Mouse (Mus musculus) fat pad, adult 2 months (tissue): ENCODE results near the gene Tcea3.

Experiments
- DNase-seq: peaks from one replicate; pipeline ENCODE4 v3.0.0-alpha.2; 2011; ENCODE audit warnings: low read depth, low spot score; ENCODE audit errors: extremely low read depth

Gene Tcea3

GRCm38 (mm10) chr4:136270648-136271047 is 23.1 kb downstream of the Tcea3 start:
- DNase-seq = no peak

DNA sequence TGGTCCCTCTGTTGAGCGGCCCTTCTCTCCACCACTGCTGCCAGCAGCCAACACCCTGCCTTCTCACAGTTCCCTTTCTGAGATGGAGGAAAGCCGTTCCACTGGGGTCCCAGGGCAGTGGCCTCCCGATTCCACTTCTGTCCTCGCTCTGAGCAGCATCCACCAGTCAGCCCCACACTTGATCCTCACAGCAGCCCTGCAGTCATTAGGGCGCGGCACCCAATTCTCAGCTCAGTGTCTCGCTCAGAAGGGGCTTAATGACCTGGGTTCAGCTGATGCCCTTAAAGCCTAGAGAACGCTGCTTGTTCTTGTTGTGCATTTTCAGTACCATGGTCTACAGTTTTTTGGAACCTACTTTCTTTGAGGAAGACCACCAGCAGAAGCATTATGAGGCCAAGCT is 33.6 kb downstream of the Tcea3 start:
- no peak for DNase-seq

DNA sequence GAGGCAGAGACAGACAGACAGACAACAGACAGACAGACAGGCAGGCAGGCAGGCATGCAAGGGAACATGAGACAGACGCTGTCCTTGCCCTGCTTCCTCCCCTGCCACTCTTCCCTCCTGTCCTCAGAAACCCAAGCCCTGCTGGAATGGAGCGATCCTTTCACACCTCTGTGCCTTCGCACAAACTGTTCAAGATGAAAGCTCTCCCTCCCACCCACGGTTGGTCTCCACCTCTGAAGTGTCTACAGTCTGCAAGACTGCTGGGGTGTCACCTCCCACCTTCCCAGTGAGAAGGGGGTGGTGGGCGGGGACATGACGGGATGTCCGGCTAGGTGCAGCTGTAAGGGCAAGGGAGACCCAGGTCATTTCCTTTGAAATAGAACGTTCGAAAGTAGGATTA is 34.1 kb downstream of the Tcea3 start:
- DNase-seq = no peak

- DNase-seq = no peak
These were observed 35.3 kb downstream of the Tcea3 start for GRCm38 (mm10) chr4:136282621-136283480.

DNA sequence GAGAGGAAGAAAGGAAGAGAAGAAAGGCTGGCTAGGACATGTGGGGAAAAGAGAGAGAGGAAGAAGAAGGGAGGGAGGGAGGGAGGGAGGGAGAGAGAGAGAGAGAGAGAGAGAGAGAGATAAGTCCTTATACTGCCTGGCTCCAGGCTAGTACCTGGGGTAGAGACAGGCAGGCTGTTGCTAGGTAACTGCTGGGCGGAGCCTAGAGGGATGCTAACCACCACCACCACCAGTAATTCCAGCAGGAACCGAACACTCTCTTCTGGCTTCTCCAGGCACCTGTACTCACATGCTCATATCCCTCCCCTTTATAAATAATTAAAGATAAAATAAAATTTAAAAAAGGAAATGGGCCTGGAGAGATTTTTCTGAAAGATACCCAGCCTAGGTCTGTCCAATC is 36.3 kb downstream of the Tcea3 start:
- DNase-seq = no peak

GRCm38 (mm10) chr4:136284455-136284854 is 36.9 kb downstream of the Tcea3 start, which contains the start of gene Zfp46:
TSS of gene Zfp46 (plus strand) at chr4:136284683.
- no peak for DNase-seq

DNA sequence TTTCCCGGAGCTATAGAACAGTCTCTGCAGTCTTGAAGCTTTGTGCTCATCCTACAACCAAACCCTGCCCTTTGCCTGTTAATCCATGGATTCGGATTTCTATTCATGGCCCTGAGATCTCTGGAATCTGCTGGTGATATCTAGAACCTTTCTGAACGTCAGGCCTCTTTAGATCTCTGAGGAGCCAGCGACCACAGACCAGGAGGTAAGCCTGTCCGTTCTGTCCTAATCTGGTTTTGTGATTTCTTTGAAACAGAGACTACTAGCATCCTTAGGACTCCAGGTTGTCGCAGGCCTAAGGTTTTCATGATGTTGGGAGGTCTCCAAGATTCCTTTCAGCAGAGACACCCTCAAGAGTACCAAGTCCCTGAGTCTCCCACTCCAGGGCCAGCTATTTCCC is 37.4 kb downstream of the Tcea3 start:
- no peak for DNase-seq

GRCm38 (mm10) chr4:136285348-136285810 is 37.9 kb downstream of the Tcea3 start:
- peak; percentile 78 for DNase-seq

DNA sequence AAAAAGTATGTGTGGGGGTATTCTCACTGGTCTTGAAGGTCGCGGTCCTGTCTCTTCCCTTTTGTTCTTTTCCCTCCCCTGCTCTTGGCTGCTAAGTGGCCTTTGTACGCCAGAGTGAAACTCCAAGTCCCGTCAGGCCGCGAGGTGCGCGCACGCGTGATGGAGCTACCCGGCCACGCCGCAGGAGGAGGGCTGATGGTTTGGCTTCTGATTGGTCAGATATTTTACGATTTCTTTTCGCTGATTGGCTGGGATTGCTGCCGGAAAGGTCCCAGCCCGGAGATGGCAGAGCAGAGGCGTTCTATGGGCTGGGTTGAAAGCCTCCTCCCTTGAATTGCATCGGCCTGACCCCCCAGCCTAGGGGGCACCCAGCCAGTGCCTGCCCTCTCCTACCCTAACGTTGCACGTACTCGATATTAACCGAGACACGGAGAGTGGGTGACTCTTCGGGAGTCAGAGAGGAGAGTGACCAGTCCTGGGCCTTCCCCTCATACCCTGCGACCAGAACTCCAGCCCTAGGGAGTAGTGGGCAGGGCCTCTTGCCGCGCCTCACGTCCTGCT is 38.4 kb downstream of the Tcea3 start:
- peak; percentile 83 for DNase-seq

GRCm38 (mm10) chr4:136289918-136290780 is 42.6 kb downstream of the Tcea3 start:
- no peak for DNase-seq

DNA sequence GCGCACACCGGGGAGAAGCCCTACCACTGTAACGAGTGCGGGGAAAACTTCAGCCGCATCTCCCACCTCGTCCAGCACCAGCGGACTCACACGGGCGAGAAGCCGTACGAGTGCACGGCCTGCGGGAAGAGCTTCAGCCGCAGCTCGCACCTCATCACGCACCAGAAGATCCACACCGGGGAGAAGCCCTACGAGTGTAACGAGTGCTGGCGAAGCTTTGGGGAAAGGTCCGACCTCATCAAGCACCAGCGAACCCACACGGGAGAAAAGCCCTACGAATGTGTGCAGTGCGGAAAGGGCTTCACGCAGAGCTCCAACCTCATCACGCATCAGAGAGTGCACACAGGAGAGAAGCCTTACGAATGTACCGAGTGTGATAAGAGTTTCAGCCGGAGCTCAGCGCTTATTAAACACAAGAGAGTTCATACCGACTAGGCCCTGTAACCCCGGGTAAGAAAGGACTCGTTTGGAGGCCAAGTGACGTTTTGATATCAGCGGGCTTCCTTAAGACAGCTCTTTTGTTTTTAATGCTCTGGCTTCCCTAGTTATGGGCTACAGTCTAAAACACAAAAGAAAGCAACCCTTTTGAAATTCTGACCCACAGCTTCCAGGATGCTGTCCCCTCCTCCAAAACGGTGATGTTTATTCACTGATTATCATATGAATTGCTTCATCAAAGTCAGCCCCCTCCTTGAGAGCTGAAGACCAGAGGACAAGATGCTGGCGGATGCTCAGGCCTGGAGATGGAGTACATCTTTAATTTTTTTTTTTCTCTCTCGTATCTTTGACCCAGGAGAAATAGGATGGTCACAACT is 43.5 kb downstream of the Tcea3 start:
- DNase-seq = no peak

- DNase-seq = no peak
These were observed 44.2 kb downstream of the Tcea3 start for GRCm38 (mm10) chr4:136291692-136292091.

DNA sequence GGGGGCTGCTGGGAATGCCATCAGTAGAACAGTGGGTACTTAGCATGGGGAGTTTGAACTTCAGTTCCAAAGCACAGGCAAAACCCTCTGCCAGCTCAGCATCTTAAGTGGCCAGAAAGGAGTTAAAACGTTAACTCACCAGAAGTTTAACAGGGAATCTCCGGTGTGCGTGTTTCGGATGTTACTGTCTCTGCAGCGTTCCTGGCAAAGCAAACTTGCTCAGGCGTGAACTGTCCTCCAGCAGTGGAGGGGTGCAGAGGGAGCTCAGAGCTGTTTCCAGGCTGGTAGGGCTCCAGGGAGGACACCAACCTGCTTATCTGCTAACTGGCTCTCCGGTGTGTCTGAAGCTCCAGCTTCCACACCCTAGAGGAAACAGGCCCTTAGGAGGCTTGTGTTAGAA is 48.4 kb downstream of the Tcea3 start:
- no peak for DNase-seq

GRCm38 (mm10) chr4:136302462-136302861 is 54.9 kb downstream of the Tcea3 start:
- DNase-seq = no peak

GRCm38 (mm10) chr4:136304181-136304580 is 56.7 kb downstream of the Tcea3 start:
- no peak for DNase-seq

- no peak for DNase-seq
These were observed 60.8 kb downstream of the Tcea3 start for GRCm38 (mm10) chr4:136308355-136308754.

- DNase-seq = no peak
These were observed 62.3 kb downstream of the Tcea3 start for GRCm38 (mm10) chr4:136309780-136310179.

GRCm38 (mm10) chr4:136310229-136311041 is 62.9 kb downstream of the Tcea3 start, which contains the start of gene Hnrnpr:
TSS of gene Hnrnpr (plus strand) at chr4:136310942.
- peak; percentile 77 for DNase-seq
